Comparison of ENCODE assay signal across 29 mouse cellular contexts in the genomic region with DNA sequence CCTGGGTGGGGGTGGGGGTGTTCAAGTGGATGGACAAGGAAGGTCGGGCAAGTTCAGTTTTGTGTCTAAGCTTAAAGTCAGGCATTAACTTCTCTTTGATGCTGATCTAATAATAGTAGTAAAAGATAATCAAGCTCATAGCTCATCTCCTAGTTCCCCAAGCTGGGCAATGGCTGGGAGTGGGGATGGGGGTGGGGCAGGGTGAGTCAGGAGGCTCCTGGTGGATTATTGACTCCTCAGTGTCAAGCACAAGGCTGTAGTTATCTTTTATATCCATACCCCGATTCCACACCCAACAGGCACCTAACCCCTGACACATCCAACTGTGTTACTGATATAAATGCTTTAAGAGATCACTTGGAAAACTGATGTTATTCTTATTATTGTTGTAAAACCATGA.
"Had no signal": no experiment of that assay in that cellular context is flagged by ENCODE, and none has a peak within 500 bp of the region (broad histone marks: within the 10 kb centered on the region; RNA-seq: fewer than 3 reads in every experiment).

No protein-coding gene starts in this region.

- H3K4me1 ChIP-seq: hindbrain, embryonic 12.5 days; liver, embryonic 13.5 days; liver, embryonic 15.5 days had no signal

- H3K9me3 ChIP-seq: heart, embryonic 13.5 days; heart, embryonic 15.5 days; hindbrain, embryonic 10.5 days; hindbrain, embryonic 12.5 days; kidney, embryonic 15.5 days; limb, embryonic 10.5 days; limb, embryonic 12.5 days; liver, embryonic 13.5 days; liver, embryonic 15.5 days had no signal

- H3K36me3 ChIP-seq: heart, embryonic 13.5 days; heart, embryonic 15.5 days; hindbrain, embryonic 10.5 days; hindbrain, embryonic 12.5 days; kidney, embryonic 15.5 days; limb, embryonic 10.5 days; limb, embryonic 12.5 days; liver, embryonic 13.5 days; liver, embryonic 15.5 days had no signal

- DNase-seq: gastrocnemius, adult 2 months; gastrocnemius, postnatal 10 days; gastrocnemius, postnatal 25 days; heart, adult 2 months; heart, postnatal 4 days; kidney, adult 11 months; kidney, adult 2 months; kidney, adult 9 months; kidney, postnatal 14 days; kidney, postnatal 36 days; layer of hippocampus, adult 9-11 months; layer of hippocampus, postnatal 36 days; liver; liver, embryonic 13.5 days; liver, postnatal 0 days had no signal

- ATAC-seq: hindbrain, embryonic 16.5 days; inflammation-experienced regulatory T-cells, adult 6 months; liver, postnatal 0 days had no signal

- H3K27ac ChIP-seq: gastrocnemius, adult 2 months; heart, adult 2 months; heart, embryonic 13.5 days; heart, embryonic 15.5 days; hindbrain, embryonic 10.5 days; hindbrain, embryonic 12.5 days; hindbrain, embryonic 14.5 days; kidney, embryonic 15.5 days; kidney, postnatal 0 days; limb, embryonic 10.5 days; limb, embryonic 12.5 days; liver, embryonic 13.5 days; liver, embryonic 15.5 days had no signal

- H3K27me3 ChIP-seq: heart, embryonic 13.5 days; heart, embryonic 15.5 days; hindbrain, embryonic 12.5 days; kidney, embryonic 15.5 days; liver, embryonic 13.5 days; liver, embryonic 15.5 days had no signal

- H3K4me3 ChIP-seq: gastrocnemius, adult 2 months; heart, adult 2 months; heart, embryonic 13.5 days; heart, embryonic 15.5 days; hindbrain, embryonic 10.5 days; hindbrain, embryonic 12.5 days; kidney, embryonic 15.5 days; limb, embryonic 10.5 days; limb, embryonic 12.5 days; liver, embryonic 13.5 days; liver, embryonic 15.5 days had no signal

- H3K9ac ChIP-seq: heart, embryonic 13.5 days; heart, embryonic 15.5 days; hindbrain, embryonic 12.5 days; hindbrain, embryonic 14.5 days; kidney, embryonic 15.5 days; limb, embryonic 12.5 days; liver, embryonic 13.5 days; liver, embryonic 15.5 days; liver, postnatal 0 days had no signal

- H3K4me2 ChIP-seq: heart, embryonic 11.5 days; heart, embryonic 13.5 days; heart, embryonic 15.5 days; hindbrain, embryonic 12.5 days; hindbrain, embryonic 14.5 days; kidney, embryonic 15.5 days; limb, embryonic 12.5 days; liver, embryonic 11.5 days; liver, embryonic 13.5 days; liver, embryonic 15.5 days had no signal
